Mouse (Mus musculus): Measurements from ENCODE around the gene Sdccag8.
A peak's percentile ranks its signal among the peaks of the same experiment; 100 is the strongest.
"Not testable (repeated sequence)": the region's sequence is repeated elsewhere in the genome, so short reads cannot be mapped to it uniquely, and the experiment has no call there.

The Sdccag8 gene

GRCm38 (mm10) chr1:176828666-176829065 is 14.2 kb downstream of the Sdccag8 start:
- no peak for DNase-seq (ENCODE audit: low spot score)

- DNase-seq (ENCODE audit: low spot score): no peak
Observed at GRCm38 (mm10) chr1:176832071-176832470, 17.6 kb downstream of the Sdccag8 start.

- no peak for DNase-seq (ENCODE audit: low spot score)
Observed at GRCm38 (mm10) chr1:176832607-176833006, 18.1 kb downstream of the Sdccag8 start.

- DNase-seq (ENCODE audit: low spot score): no peak
Observed at GRCm38 (mm10) chr1:176833257-176833656, 18.8 kb downstream of the Sdccag8 start.

- no peak for DNase-seq (ENCODE audit: low spot score)
Observed at GRCm38 (mm10) chr1:176833948-176834347, 19.5 kb downstream of the Sdccag8 start.

GRCm38 (mm10) chr1:176834880-176835279 is 20.4 kb downstream of the Sdccag8 start:
- no peak for DNase-seq (ENCODE audit: low spot score)

GRCm38 (mm10) chr1:176835501-176836294 is 21.2 kb downstream of the Sdccag8 start:
- DNase-seq (ENCODE audit: low spot score): no peak

- DNase-seq (ENCODE audit: low spot score): not testable (repeated sequence)
Observed at GRCm38 (mm10) chr1:176836562-176836961, 22.1 kb downstream of the Sdccag8 start.

- no peak for DNase-seq (ENCODE audit: low spot score)
Observed at GRCm38 (mm10) chr1:176845082-176845977, 30.9 kb downstream of the Sdccag8 start.

- no peak for DNase-seq (ENCODE audit: low spot score)
Observed at GRCm38 (mm10) chr1:176847118-176847859, 32.8 kb downstream of the Sdccag8 start.

GRCm38 (mm10) chr1:176848613-176849290 is 34.3 kb downstream of the Sdccag8 start:
- no peak for DNase-seq (ENCODE audit: low spot score)

- no peak for DNase-seq (ENCODE audit: low spot score)
Observed at GRCm38 (mm10) chr1:176849377-176849776, 34.9 kb downstream of the Sdccag8 start.

- no peak for DNase-seq (ENCODE audit: low spot score)
Observed at GRCm38 (mm10) chr1:176851401-176851800, 36.9 kb downstream of the Sdccag8 start.

GRCm38 (mm10) chr1:176852813-176853590 is 38.5 kb downstream of the Sdccag8 start:
- no peak for DNase-seq (ENCODE audit: low spot score)

- peak; percentile 58 for DNase-seq (ENCODE audit: low spot score)
Observed at GRCm38 (mm10) chr1:176861981-176862644, 47.7 kb downstream of the Sdccag8 start.

GRCm38 (mm10) chr1:176870501-176870900 is 56.0 kb downstream of the Sdccag8 start:
- DNase-seq (ENCODE audit: low spot score): no peak

GRCm38 (mm10) chr1:176871975-176872374 is 57.5 kb downstream of the Sdccag8 start:
- DNase-seq (ENCODE audit: low spot score): no peak

- no peak for DNase-seq (ENCODE audit: low spot score)
Observed at GRCm38 (mm10) chr1:176873463-176873862, 59.0 kb downstream of the Sdccag8 start.

- DNase-seq (ENCODE audit: low spot score): no peak
Observed at GRCm38 (mm10) chr1:176874155-176874554, 59.7 kb downstream of the Sdccag8 start.

- DNase-seq (ENCODE audit: low spot score): peak; percentile 38
Observed at GRCm38 (mm10) chr1:176877756-176878155, 63.3 kb downstream of the Sdccag8 start.

Data from left cerebral cortex, adult 11 months (tissue).